Mouse (Mus musculus) lung, postnatal 0 days (tissue): ENCODE measurements at regions not wholly inside any gene's neighbourhood (a gene's known extent, or its start where the extent isn't known, plus 50 kb on each side); places are given as distances from the start of the nearest gene placed in this dataset.

Source experiments
- CTCF ChIP-seq: IDR thresholded peaks from 2 replicates; pipeline ENCODE4 v1.5.1; 2016; ENCODE audit warnings: antibody characterized with exemption, mild to moderate bottlenecking
- EP300 ChIP-seq: IDR thresholded peaks from 2 replicates; pipeline ENCODE4 v1.6.1; 2016; ENCODE audit warnings: antibody characterized with exemption, mild to moderate bottlenecking, control low read depth

- TF ChIP-seq EP300: no peak
- no peak for TF ChIP-seq CTCF
Observed at GRCm38 (mm10) chr7:40541283-40541682, 356.8 kb upstream of the Vstm2b start.
